Mouse (Mus musculus) stomach, embryonic 15.5 days (tissue): ENCODE data around the gene Tmem178b. TPM values are rescaled to one million over a fixed set of nuclear protein-coding genes. Genes with fewer than 3 reads are reported as not detected.

Experiments
- ATAC-seq: fragments of 200-750 bp; cut with Nextera tagmentation; 2 replicates; pipeline ENCODE4 v1.8.0; 2017; ENCODE audit warnings: low read depth, moderate number of reproducible peaks, moderate TSS enrichment; ENCODE audit not compliant: insufficient read depth, low FRiP score
- H3K27ac ChIP-seq: fragments of 300-500 bp; sonication (generic); 2 replicates; pipeline ENCODE4 v1.5.1; 2015; ENCODE audit warnings: mild to moderate bottlenecking, inconsistent platforms
- H3K27me3 ChIP-seq: fragments of 300-500 bp; sonication (generic); replicated peaks from 2 replicates; pipeline ENCODE4 v1.6.1; 2015; ENCODE audit warnings: inconsistent platforms
- H3K36me3 ChIP-seq: fragments of 300-500 bp; sonication (generic); 2 replicates; pipeline ENCODE4 v1.6.1; 2015; ENCODE audit warnings: inconsistent platforms
- H3K4me1 ChIP-seq: fragments of 300-500 bp; sonication (generic); 2 replicates; pipeline ENCODE4 v1.6.1; 2015; ENCODE audit warnings: inconsistent platforms
- H3K4me2 ChIP-seq: fragments of 300-500 bp; sonication (generic); 2 replicates; pipeline ENCODE4 v1.6.1; 2015; ENCODE audit warnings: mild to moderate bottlenecking, inconsistent platforms
- H3K4me3 ChIP-seq: fragments of 300-500 bp; sonication (generic); replicated peaks from 2 replicates; pipeline ENCODE4 v1.5.1; 2015; ENCODE audit warnings: inconsistent platforms
- H3K9ac ChIP-seq: fragments of 300-500 bp; sonication (generic); 2 replicates; pipeline ENCODE4 v1.6.1; 2015; ENCODE audit warnings: inconsistent platforms
- H3K9me3 ChIP-seq: fragments of 300-500 bp; sonication (generic); 2 replicates; pipeline ENCODE4 v1.6.1; 2016; ENCODE audit warnings: inconsistent platforms
- WGBS: fragments of 180-500 bp; shearing (Covaris S2); methylation state at CpG from one replicate; pipeline ENCODE4 v1.1.7; 2015; 5-methylcytosine and 5-hydroxymethylcytosine counted together
- polyA plus RNA-seq: library from polyadenylated mRNA; unstranded; fragments of >200 nt; fragmentation: Nextera tagmentation; extraction: Ambion mirVana; gene quantifications from 2 replicates; pipeline ENCODE4 v1.2.1, GENCODE M21; 2015

The Tmem178b gene
- polyA plus RNA-seq, 1 experiment from 2014 or later: 1.1 TPM

GRCm38 (mm10) chr6:40032901-40033300 is 159.8 kb downstream of the Tmem178b start:
- Histone ChIP-seq H3K27ac (no peak overlapping the region), H3K9ac (no peak overlapping the region), H3K4me2 (no peak overlapping the region), H3K27me3 (no peaks in the 10 kb centered on the region), H3K9me3 (no peaks in the 10 kb centered on the region), H3K4me3 (no peak overlapping the region), H3K36me3 (no peaks in the 10 kb centered on the region), H3K4me1 (no peaks in the 10 kb centered on the region)
- no peak for ATAC-seq

- Histone ChIP-seq H3K36me3 (no peaks in the 10 kb centered on the region), H3K4me1 (no peaks in the 10 kb centered on the region), H3K9ac (no peak overlapping the region), H3K27me3 (no peaks in the 10 kb centered on the region), H3K4me2 (no peak overlapping the region), H3K9me3 (no peaks in the 10 kb centered on the region), H3K27ac (no peak overlapping the region), H3K4me3 (no peak overlapping the region)
- no peak for ATAC-seq
- WGBS: 91% methylated on average over 3 of the region's 3 CpGs
Measured at GRCm38 (mm10) chr6:40033935-40034334, 160.9 kb downstream of the Tmem178b start.

GRCm38 (mm10) chr6:40048969-40049908 is 176.2 kb downstream of the Tmem178b start:
- no peak overlapping the region for H3K9ac ChIP-seq
- 38% methylated on average over 11 of the region's 11 CpGs for WGBS
- no peak for ATAC-seq
- no peaks in the 10 kb centered on the region for H3K36me3 ChIP-seq
- H3K27me3 ChIP-seq: no peaks in the 10 kb centered on the region
- no peak overlapping the region for H3K4me2 ChIP-seq
- H3K4me1 ChIP-seq: no peaks in the 10 kb centered on the region
- H3K9me3 ChIP-seq: no peaks in the 10 kb centered on the region
- no peak overlapping the region for H3K27ac ChIP-seq
- no peak overlapping the region for H3K4me3 ChIP-seq

- H3K27me3 ChIP-seq: no peaks in the 10 kb centered on the region
- H3K4me1 ChIP-seq: no peaks in the 10 kb centered on the region
- WGBS: 75% methylated on average over 5 of the region's 6 CpGs
- H3K9me3 ChIP-seq: no peaks in the 10 kb centered on the region
- no peak overlapping the region for H3K27ac ChIP-seq
- H3K4me2 ChIP-seq: no peak overlapping the region
- no peak overlapping the region for H3K9ac ChIP-seq
- no peaks in the 10 kb centered on the region for H3K36me3 ChIP-seq
- no peak overlapping the region for H3K4me3 ChIP-seq
- ATAC-seq: no peak
Measured at GRCm38 (mm10) chr6:40049909-40050484, 176.9 kb downstream of the Tmem178b start.

- Histone ChIP-seq H3K27me3 (no peaks in the 10 kb centered on the region), H3K36me3 (no peaks in the 10 kb centered on the region), H3K4me2 (no peak overlapping the region), H3K9ac (no peak overlapping the region), H3K4me1 (no peaks in the 10 kb centered on the region), H3K4me3 (no peak overlapping the region), H3K27ac (no peak overlapping the region), H3K9me3 (no peaks in the 10 kb centered on the region)
- 84% methylated on average over 2 of the region's 2 CpGs for WGBS
- no peak for ATAC-seq
Measured at GRCm38 (mm10) chr6:40051698-40052097, 178.6 kb downstream of the Tmem178b start.

GRCm38 (mm10) chr6:40052593-40052992 is 179.5 kb downstream of the Tmem178b start:
- Histone ChIP-seq H3K4me3 (no peak overlapping the region), H3K27me3 (no peaks in the 10 kb centered on the region), H3K4me2 (no peak overlapping the region), H3K9me3 (no peaks in the 10 kb centered on the region), H3K9ac (no peak overlapping the region), H3K4me1 (no peaks in the 10 kb centered on the region), H3K36me3 (no peaks in the 10 kb centered on the region), H3K27ac (no peak overlapping the region)
- 83% methylated on average over 1 of the region's 1 CpGs for WGBS
- no peak for ATAC-seq

GRCm38 (mm10) chr6:40059466-40059865 is 186.4 kb downstream of the Tmem178b start:
- ATAC-seq: no peak
- H3K9me3 ChIP-seq: no peaks in the 10 kb centered on the region
- WGBS: 42% methylated on average over 3 of the region's 3 CpGs
- H3K9ac ChIP-seq: no peak overlapping the region
- H3K27ac ChIP-seq: no peak overlapping the region
- H3K36me3 ChIP-seq: no peaks in the 10 kb centered on the region
- no peaks in the 10 kb centered on the region for H3K4me1 ChIP-seq
- no peak overlapping the region for H3K4me2 ChIP-seq
- H3K27me3 ChIP-seq: no peaks in the 10 kb centered on the region
- no peak overlapping the region for H3K4me3 ChIP-seq

- no peaks in the 10 kb centered on the region for H3K9me3 ChIP-seq
- no peaks in the 10 kb centered on the region for H3K27me3 ChIP-seq
- H3K4me1 ChIP-seq: no peaks in the 10 kb centered on the region
- H3K9ac ChIP-seq: no peak overlapping the region
- H3K27ac ChIP-seq: no peak overlapping the region
- no peak for ATAC-seq
- 72% methylated on average over 5 of the region's 5 CpGs for WGBS
- H3K36me3 ChIP-seq: no peaks in the 10 kb centered on the region
- H3K4me2 ChIP-seq: no peak overlapping the region
- H3K4me3 ChIP-seq: no peak overlapping the region
Measured at GRCm38 (mm10) chr6:40061327-40062189, 188.5 kb downstream of the Tmem178b start.

GRCm38 (mm10) chr6:40062190-40062501 is 189.1 kb downstream of the Tmem178b start:
- WGBS: 87% methylated on average over 7 of the region's 7 CpGs
- ATAC-seq: no peak
- Histone ChIP-seq H3K9me3 (no peaks in the 10 kb centered on the region), H3K9ac (no peak overlapping the region), H3K27ac (no peak overlapping the region), H3K4me3 (no peak overlapping the region), H3K4me1 (no peaks in the 10 kb centered on the region), H3K36me3 (no peaks in the 10 kb centered on the region), H3K4me2 (no peak overlapping the region), H3K27me3 (no peaks in the 10 kb centered on the region)

- Histone ChIP-seq H3K9ac (no peak overlapping the region), H3K27me3 (no peaks in the 10 kb centered on the region), H3K9me3 (no peaks in the 10 kb centered on the region), H3K4me3 (no peak overlapping the region), H3K36me3 (no peaks in the 10 kb centered on the region), H3K4me1 (no peaks in the 10 kb centered on the region), H3K4me2 (no peak overlapping the region), H3K27ac (no peak overlapping the region)
- 93% methylated on average over 1 of the region's 1 CpGs for WGBS
- no peak for ATAC-seq
Measured at GRCm38 (mm10) chr6:40063438-40063837, 190.4 kb downstream of the Tmem178b start.

GRCm38 (mm10) chr6:40063899-40064298 is 190.8 kb downstream of the Tmem178b start:
- Histone ChIP-seq H3K27me3 (no peaks in the 10 kb centered on the region), H3K9ac (no peak overlapping the region), H3K27ac (no peak overlapping the region), H3K9me3 (no peaks in the 10 kb centered on the region), H3K4me1 (no peaks in the 10 kb centered on the region), H3K4me2 (no peak overlapping the region), H3K36me3 (no peaks in the 10 kb centered on the region), H3K4me3 (no peak overlapping the region)
- no peak for ATAC-seq
- WGBS: 63% methylated on average over 1 of the region's 1 CpGs

- H3K4me3 ChIP-seq: no peak overlapping the region
- no peak overlapping the region for H3K9ac ChIP-seq
- no peak overlapping the region for H3K4me2 ChIP-seq
- WGBS: 67% methylated on average over 2 of the region's 2 CpGs
- ATAC-seq: no peak
- no peak overlapping the region for H3K27ac ChIP-seq
- no peaks in the 10 kb centered on the region for H3K36me3 ChIP-seq
- H3K27me3 ChIP-seq: no peaks in the 10 kb centered on the region
- H3K9me3 ChIP-seq: no peaks in the 10 kb centered on the region
- no peaks in the 10 kb centered on the region for H3K4me1 ChIP-seq
Measured at GRCm38 (mm10) chr6:40064342-40064741, 191.3 kb downstream of the Tmem178b start.
